Mouse (Mus musculus) hindbrain, postnatal 0 days (tissue): ENCODE results near the gene Dnah6. TPM values are rescaled to one million over a fixed set of nuclear protein-coding genes. Genes with fewer than 3 reads are reported as not detected.

ENCODE experiments used
- ATAC-seq: fragments of 200-750 bp; cut with Nextera tagmentation; 2 replicates; pipeline ENCODE4 v1.8.0; 2017; ENCODE audit warnings: mild to moderate bottlenecking, moderate TSS enrichment, moderate library complexity
- DNase-seq: peaks from one replicate; pipeline ENCODE4 v3.0.0-alpha.2; 2015; ENCODE audit warnings: low spot score
- H3K27ac ChIP-seq: fragments of 300-500 bp; sonication (generic); 2 replicates; pipeline ENCODE4 v1.5.1; 2014; ENCODE audit warnings: mild to moderate bottlenecking
- H3K27me3 ChIP-seq: fragments of 300-500 bp; sonication (generic); 2 replicates; pipeline ENCODE4 v1.6.1; 2014; ENCODE audit warnings: low read length, mixed read lengths; ENCODE audit not compliant: insufficient read depth
- H3K36me3 ChIP-seq: fragments of 300-500 bp; sonication (generic); 2 replicates; pipeline ENCODE4 v1.6.1; 2014; ENCODE audit warnings: low read length, mixed read lengths; ENCODE audit not compliant: insufficient read depth
- H3K4me1 ChIP-seq: fragments of 300-500 bp; sonication (generic); 2 replicates; pipeline ENCODE4 v1.6.1; 2014; ENCODE audit warnings: antibody characterized with exemption, low read length, mixed read lengths; ENCODE audit not compliant: insufficient read depth
- H3K4me2 ChIP-seq: fragments of 300-500 bp; sonication (generic); 2 replicates; pipeline ENCODE4 v1.6.1; 2014; ENCODE audit warnings: low read depth, mild to moderate bottlenecking, low read length, moderate library complexity, mixed read lengths
- H3K4me3 ChIP-seq: fragments of 300-500 bp; sonication (generic); 2 replicates; pipeline ENCODE4 v1.5.1; 2014; ENCODE audit warnings: low read length
- H3K9ac ChIP-seq: fragments of 300-500 bp; sonication (generic); replicated peaks from 2 replicates; pipeline ENCODE4 v1.6.1; 2014; ENCODE audit warnings: mild to moderate bottlenecking, low read length, moderate library complexity, mixed read lengths
- H3K9me3 ChIP-seq: fragments of 300-500 bp; sonication (generic); 2 replicates; pipeline ENCODE4 v1.6.1; 2016; ENCODE audit warnings: low read length, mixed read lengths
- CTCF ChIP-seq: IDR thresholded peaks from 2 replicates; pipeline ENCODE4 v1.5.1; 2016; ENCODE audit warnings: antibody characterized with exemption, control low read depth, low read depth
- WGBS: fragments of 180-500 bp; shearing (Covaris S2); extraction: QIAGEN DNeasy Blood & Tissue Kit; methylation state at CpG from one replicate; pipeline ENCODE4 v1.1.7; 2014; 5-methylcytosine and 5-hydroxymethylcytosine counted together
- polyA plus RNA-seq: library from polyadenylated mRNA; unstranded; fragments of >200 nt; fragmentation: Nextera tagmentation; extraction: Ambion mirVana; gene quantifications from 2 replicates; pipeline ENCODE4 v1.2.1, GENCODE M21; 2015
- total RNA-seq: library from RNA; depleted of rRNA; stranded (reverse); fragments of >200 nt; gene quantifications from 2 replicates; pipeline ENCODE4 v1.2.3, GENCODE M21; 2014

Gene Dnah6
- total and polyA plus RNA-seq, 2 experiments from 2014 or later, result 0.34 to 1.5 TPM

DNA sequence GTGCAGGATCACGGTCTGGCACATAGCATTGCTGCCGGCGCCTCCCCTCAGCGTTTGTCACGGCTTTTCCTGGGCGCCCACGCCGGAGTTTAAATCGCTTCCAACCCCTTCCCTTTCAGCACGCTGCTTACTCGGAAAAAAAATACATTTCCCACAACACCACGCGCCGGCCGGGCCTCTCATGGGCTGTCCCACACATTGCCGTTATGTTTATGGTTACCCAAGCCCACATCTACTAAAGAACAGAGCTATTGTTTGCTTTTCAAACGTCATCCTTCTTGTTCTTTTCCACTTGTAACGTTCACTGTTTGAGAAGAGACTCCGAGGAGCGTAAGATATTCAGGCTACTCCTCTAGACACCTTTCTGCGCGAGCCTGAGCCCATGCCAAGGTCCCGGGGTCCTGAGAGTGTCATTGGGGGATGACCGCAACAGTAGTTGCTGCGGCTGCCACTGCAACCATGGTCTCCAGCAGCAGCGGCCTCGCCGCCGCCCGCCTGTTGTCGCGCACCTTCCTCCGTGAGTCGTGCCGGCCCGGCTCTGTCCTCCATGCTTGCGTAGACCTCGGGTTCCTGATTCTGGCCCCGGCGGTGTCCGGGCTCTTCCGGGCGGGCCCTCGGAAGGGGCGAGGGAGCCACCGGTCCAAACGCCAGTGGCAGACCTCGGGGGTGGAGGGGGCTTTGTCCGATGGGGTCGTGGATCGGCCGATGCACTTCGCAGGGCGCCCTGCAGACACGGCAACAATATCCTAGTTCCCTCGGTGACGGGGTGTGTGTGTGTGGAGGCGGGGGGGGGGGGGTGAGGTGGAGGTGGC is 27.0 kb upstream of the Dnah6 start, which contains the start of gene Suclg1:
Gene Suclg1 (plus strand): TSS at position 146 of the 812 bp plus-strand sequence.
- H3K27ac ChIP-seq, result peak within 1 kb of the TSS; percentile 85
- no peaks in the 10 kb centered on the region for H3K9me3 ChIP-seq
- H3K4me3 ChIP-seq, result peak within 1 kb of the TSS; percentile 94
- ATAC-seq (peak; percentile 96), DNase-seq (peak; percentile 93)
- peak within 1 kb of the TSS; percentile 84 for H3K9ac ChIP-seq
- no peaks in the 10 kb centered on the region for H3K4me1 ChIP-seq
- WGBS, result under 1% methylated on average over 56 of the region's 58 CpGs
- no peaks in the 10 kb centered on the region for H3K36me3 ChIP-seq
- H3K27me3 ChIP-seq, result no peaks in the 10 kb centered on the region
- H3K4me2 ChIP-seq, result peak within 1 kb of the TSS; percentile 68
- TF ChIP-seq CTCF, result no peak

- Histone ChIP-seq H3K9me3 (no peaks in the 10 kb centered on the region), H3K9ac (no peak overlapping the region), H3K27me3 (no peaks in the 10 kb centered on the region), H3K27ac (no peak overlapping the region), H3K4me2 (peak overlapping the region; percentile 68), H3K4me1 (no peaks in the 10 kb centered on the region), H3K36me3 (no peaks in the 10 kb centered on the region), H3K4me3 (peak overlapping the region; percentile 94)
- DNase-seq, result peak; percentile 64
- 38% methylated on average over 4 of the region's 4 CpGs for WGBS
- peak; percentile 69 for TF ChIP-seq CTCF
- no peak for ATAC-seq
Observed at GRCm38 (mm10) chr6:73247452-73247851, 26.0 kb upstream of the Dnah6 start.

DNA sequence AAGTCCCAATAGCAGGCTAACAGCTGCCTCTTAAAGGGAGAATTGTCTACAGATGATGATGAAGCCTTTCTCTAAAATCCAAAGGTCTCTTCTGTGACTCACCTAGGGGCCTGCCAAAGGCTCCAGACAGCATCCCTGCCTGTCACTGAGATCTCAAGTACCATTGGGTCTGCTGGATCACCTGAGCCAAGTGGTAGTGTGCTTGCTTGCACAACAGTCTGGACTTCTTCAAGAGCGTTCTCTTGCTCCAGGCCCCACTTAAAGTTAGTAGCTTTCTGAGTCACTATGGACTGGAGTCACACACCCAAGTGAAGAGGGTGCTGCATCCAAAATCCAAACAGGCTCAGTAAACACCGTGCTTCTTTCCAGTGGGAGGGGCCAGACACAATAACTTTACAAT is 25.4 kb upstream of the Dnah6 start:
- WGBS, result 87% methylated on average over 2 of the region's 2 CpGs

DNA sequence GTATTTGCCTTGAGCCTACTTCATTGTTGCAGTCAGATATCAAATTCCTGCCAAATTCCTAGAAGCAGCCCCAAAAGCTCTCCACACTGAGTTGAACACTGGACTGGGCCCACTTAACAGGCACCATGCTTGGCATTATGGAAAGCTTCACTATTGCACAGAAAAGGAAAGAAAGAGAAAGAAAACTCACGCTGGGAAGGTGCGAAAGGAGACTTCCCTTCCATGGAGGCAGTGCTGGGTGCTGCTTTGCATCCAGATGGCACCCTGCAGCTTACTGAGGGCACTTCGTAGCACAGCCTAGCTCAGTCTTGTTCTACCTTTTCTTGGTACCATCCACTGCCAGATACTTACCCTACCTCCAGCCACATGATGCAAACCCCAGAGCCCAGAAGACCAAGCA is 14.2 kb upstream of the Dnah6 start:
- Histone ChIP-seq H3K4me3 (no peak overlapping the region), H3K27ac (no peak overlapping the region), H3K9ac (no peak overlapping the region), H3K27me3 (no peaks in the 10 kb centered on the region), H3K36me3 (no peaks in the 10 kb centered on the region), H3K9me3 (no peaks in the 10 kb centered on the region), H3K4me1 (no peaks in the 10 kb centered on the region), H3K4me2 (no peak overlapping the region)
- 62% methylated on average over 3 of the region's 3 CpGs for WGBS
- TF ChIP-seq CTCF, result no peak
- DNase-seq (no peak), ATAC-seq (no peak)

More for the DNA sequence above, 25.4 kb upstream of the Dnah6 start:
- no peak overlapping the region for H3K27ac ChIP-seq
- no peak overlapping the region for H3K4me3 ChIP-seq
- H3K9ac ChIP-seq, result no peak overlapping the region
- no peaks in the 10 kb centered on the region for H3K4me1 ChIP-seq
- no peaks in the 10 kb centered on the region for H3K27me3 ChIP-seq
- no peak for ATAC-seq
- no peak overlapping the region for H3K4me2 ChIP-seq
- H3K9me3 ChIP-seq, result no peaks in the 10 kb centered on the region
- no peak for TF ChIP-seq CTCF
- no peaks in the 10 kb centered on the region for H3K36me3 ChIP-seq
- DNase-seq, result no peak

DNA sequence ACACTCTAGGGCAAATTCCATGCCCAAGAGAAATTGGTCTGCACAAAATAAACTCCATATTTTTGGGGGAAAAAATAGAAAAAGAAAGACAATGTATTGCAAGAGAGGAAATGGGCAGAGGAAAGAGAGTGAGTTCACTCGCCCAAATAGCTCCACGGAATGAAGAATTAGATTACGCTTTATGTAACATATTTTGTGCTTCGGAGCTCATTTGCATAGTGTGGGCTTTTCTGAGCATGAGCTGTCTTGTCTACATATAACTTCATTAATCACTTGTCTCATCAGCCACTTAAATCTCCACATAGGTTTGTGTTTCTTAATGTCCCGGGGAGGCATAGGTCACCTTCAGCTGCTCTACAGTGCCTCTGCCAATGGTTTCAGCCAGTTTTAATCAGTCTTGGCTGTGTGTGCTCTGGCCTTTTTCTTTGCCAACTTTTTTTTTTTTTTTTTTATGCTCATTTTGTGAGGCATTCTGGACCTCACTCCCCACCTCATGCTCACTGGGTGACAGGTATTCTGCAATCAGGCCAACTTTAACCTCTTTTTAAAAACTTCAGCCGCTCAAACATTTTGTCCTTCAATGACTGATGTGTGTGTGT is 12.9 kb upstream of the Dnah6 start:
- no peaks in the 10 kb centered on the region for H3K9me3 ChIP-seq
- 69% methylated on average over 6 of the region's 6 CpGs for WGBS
- peak; percentile 9 for DNase-seq
- H3K4me3 ChIP-seq, result no peak overlapping the region
- no peaks in the 10 kb centered on the region for H3K4me1 ChIP-seq
- no peak overlapping the region for H3K27ac ChIP-seq
- ATAC-seq, result 0 out of 2 replicates have a peak, but pooled peaks have one; percentile 27
- no peak overlapping the region for H3K4me2 ChIP-seq
- H3K9ac ChIP-seq, result no peak overlapping the region
- no peaks in the 10 kb centered on the region for H3K36me3 ChIP-seq
- H3K27me3 ChIP-seq, result no peaks in the 10 kb centered on the region
- no peak for TF ChIP-seq CTCF

- DNase-seq (no peak), ATAC-seq (no peak)
- no peaks in the 10 kb centered on the region for H3K36me3 ChIP-seq
- H3K4me2 ChIP-seq, result no peak overlapping the region
- H3K27me3 ChIP-seq, result no peaks in the 10 kb centered on the region
- no peaks in the 10 kb centered on the region for H3K9me3 ChIP-seq
- TF ChIP-seq CTCF, result peak; percentile 31
- no peak overlapping the region for H3K4me3 ChIP-seq
- H3K9ac ChIP-seq, result no peak overlapping the region
- 91% methylated on average over 6 of the region's 6 CpGs for WGBS
- no peaks in the 10 kb centered on the region for H3K4me1 ChIP-seq
- H3K27ac ChIP-seq, result no peak overlapping the region
Observed at GRCm38 (mm10) chr6:73233202-73233726, 11.8 kb upstream of the Dnah6 start.
